Mouse (Mus musculus) erythroblast, embryonic 14.5 days (primary cell): ENCODE measurements around the gene Gfpt2. TPM values are rescaled to one million over a fixed set of nuclear protein-coding genes. Genes with fewer than 3 reads are reported as not detected.
"Not testable (repeated sequence)": the region's sequence is repeated elsewhere in the genome, so short reads cannot be mapped to it uniquely, and the experiment has no call there.

Experiments used
- H3K27me3 ChIP-seq: 2 replicates; pipeline ENCODE4 v1.6.1; 2012; ENCODE audit warnings: inconsistent platforms; ENCODE audit not compliant: control insufficient read depth
- H3K36me3 ChIP-seq: 2 replicates; pipeline ENCODE4 v1.6.1; 2012; ENCODE audit warnings: mild to moderate bottlenecking, inconsistent platforms; ENCODE audit not compliant: control insufficient read depth
- H3K4me1 ChIP-seq: 2 replicates; pipeline ENCODE4 v1.6.1; 2012; ENCODE audit warnings: inconsistent platforms; ENCODE audit not compliant: control insufficient read depth
- H3K4me3 ChIP-seq: replicated peaks from 2 replicates; pipeline ENCODE3; 2012; ENCODE audit warnings: moderate library complexity, mild to moderate bottlenecking, inconsistent platforms
- H3K9me3 ChIP-seq: 2 replicates; pipeline ENCODE4 v1.6.1; 2012; ENCODE audit warnings: low read length, inconsistent platforms, mixed read lengths; ENCODE audit not compliant: control insufficient read depth
- GATA1 ChIP-seq: IDR thresholded peaks from 2 replicates; pipeline ENCODE4 v1.6.1; 2012; ENCODE audit warnings: low read length, inconsistent platforms, mixed read lengths
- TAL1 ChIP-seq: IDR thresholded peaks from 3 replicates; pipeline ENCODE4 v1.6.1; 2012; ENCODE audit warnings: low read length, inconsistent platforms, mixed read lengths
- polyA plus RNA-seq: library from polyadenylated mRNA; stranded (reverse); fragments of >175 nt; gene quantifications from 2 replicates; pipeline ENCODE4 v1.2.3, GENCODE M21; 2012

The Gfpt2 gene
- polyA plus RNA-seq, 1 experiment: not detected

DNA sequence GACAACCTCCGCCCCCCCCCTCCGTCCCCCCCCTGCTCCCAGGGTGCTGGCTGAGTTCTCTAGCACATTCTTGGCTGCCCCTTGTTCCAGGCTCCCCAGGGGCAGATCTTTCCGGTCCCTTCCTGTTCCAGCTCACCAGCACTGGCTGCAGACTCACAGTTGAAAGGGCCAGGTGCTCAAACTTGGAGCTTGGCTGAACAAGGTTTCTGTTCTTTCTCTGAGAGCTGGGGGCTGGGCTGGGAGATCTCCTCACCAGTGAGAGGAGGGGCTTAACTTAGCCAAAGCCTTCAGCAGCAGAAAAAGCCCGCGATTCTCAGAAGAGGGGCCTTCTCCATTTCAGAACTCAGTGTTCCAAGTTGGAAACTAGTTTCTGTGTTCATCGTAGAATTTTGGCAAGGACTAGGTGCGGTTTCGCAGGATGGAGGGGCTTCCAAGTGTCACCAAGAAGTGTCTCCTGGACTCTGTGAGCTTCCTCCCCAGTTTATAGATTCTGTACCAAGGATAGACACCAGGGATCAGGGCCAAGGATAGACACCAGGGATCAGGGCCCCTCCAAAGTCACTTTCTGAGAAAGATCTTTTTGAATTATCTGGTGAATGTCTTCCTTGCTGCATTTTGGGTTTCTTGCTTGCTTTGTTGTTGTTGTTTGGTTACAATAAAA is 29.2 kb upstream of the Gfpt2 start:
- peaks cover 26% of the 10 kb centered on the region for H3K4me1 ChIP-seq
- TF ChIP-seq GATA1: no peak
- TF ChIP-seq TAL1: no peak
- no peaks in the 10 kb centered on the region for H3K36me3 ChIP-seq
- no peaks in the 10 kb centered on the region for H3K9me3 ChIP-seq
- 0 out of 2 replicates have a peak, but pooled peaks cover 3% of the 10 kb centered on the region for H3K27me3 ChIP-seq
- H3K4me3 ChIP-seq: no peak overlapping the region

GRCm38 (mm10) chr11:49765377-49766136 is 28.4 kb upstream of the Gfpt2 start:
- 0 out of 2 replicates have a peak, but pooled peaks cover 3% of the 10 kb centered on the region for H3K27me3 ChIP-seq
- H3K4me1 ChIP-seq: peaks cover 26% of the 10 kb centered on the region
- no peak overlapping the region for H3K4me3 ChIP-seq
- no peaks in the 10 kb centered on the region for H3K36me3 ChIP-seq
- H3K9me3 ChIP-seq: no peaks in the 10 kb centered on the region
- TF ChIP-seq TAL1 (no peak), GATA1 (no peak)

- H3K9me3 ChIP-seq: no peaks in the 10 kb centered on the region
- H3K4me1 ChIP-seq: peaks cover 26% of the 10 kb centered on the region
- H3K36me3 ChIP-seq: no peaks in the 10 kb centered on the region
- no peak overlapping the region for H3K4me3 ChIP-seq
- TF ChIP-seq GATA1: no peak
- TF ChIP-seq TAL1: no peak
- H3K27me3 ChIP-seq: 0 out of 2 replicates have a peak, but pooled peaks cover 2% of the 10 kb centered on the region
These were observed 27.9 kb upstream of the Gfpt2 start for GRCm38 (mm10) chr11:49766137-49766411.

DNA sequence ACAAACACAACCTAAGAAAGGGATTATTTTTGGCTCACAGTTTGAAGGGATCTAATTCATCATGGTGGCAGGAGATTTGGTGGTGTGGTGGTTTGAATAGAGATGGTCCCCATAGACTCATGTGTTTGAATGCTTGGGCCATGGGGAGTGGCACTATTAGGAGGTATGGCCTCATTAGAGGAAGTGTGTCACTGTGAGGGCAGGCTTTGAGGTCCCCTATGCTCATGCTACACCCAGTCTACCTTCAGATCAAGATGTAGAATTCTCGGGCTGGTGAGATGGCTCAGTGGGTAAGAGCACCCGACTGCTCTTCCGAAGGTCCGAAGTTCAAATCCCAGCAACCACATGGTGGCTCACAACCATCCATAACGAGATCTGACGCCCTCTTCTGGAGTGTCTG is 26.5 kb upstream of the Gfpt2 start:
- H3K36me3 ChIP-seq, H3K9me3 ChIP-seq, H3K27me3 ChIP-seq, H3K4me3 ChIP-seq: not testable (repeated sequence)
- H3K4me1 ChIP-seq: peaks cover 26% of the 10 kb centered on the region

DNA sequence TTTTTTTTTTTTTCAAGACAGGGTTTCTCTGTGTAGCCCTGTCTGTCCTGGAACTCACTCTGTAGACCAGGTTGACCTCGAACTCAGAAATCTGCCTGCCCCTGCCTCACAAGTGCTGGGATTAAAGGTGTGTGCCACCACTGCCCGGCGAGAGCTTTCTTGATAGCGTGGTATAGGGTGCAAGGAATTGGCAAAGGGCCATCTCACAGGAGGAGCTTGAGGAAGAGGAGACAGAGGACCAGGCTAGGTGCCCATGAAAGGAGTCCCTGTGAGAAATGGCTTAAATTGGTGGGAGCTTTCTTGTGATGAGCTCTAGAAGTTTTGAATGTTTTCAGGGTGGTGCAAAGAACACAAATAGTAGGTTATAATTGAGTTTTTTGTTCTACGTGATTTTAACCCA is 25.2 kb upstream of the Gfpt2 start:
- Histone ChIP-seq H3K36me3 (no peaks in the 10 kb centered on the region), H3K27me3 (no peaks in the 10 kb centered on the region), H3K4me1 (peaks cover 26% of the 10 kb centered on the region), H3K9me3 (no peaks in the 10 kb centered on the region), H3K4me3 (no peak overlapping the region)
- TF ChIP-seq GATA1 (no peak), TAL1 (no peak)

- Histone ChIP-seq H3K4me1 (peaks cover 10% of the 10 kb centered on the region), H3K4me3 (no peak overlapping the region), H3K27me3 (no peaks in the 10 kb centered on the region), H3K36me3 (no peaks in the 10 kb centered on the region), H3K9me3 (no peaks in the 10 kb centered on the region)
- TF ChIP-seq GATA1 (no peak), TAL1 (no peak)
These were observed 23.1 kb upstream of the Gfpt2 start for GRCm38 (mm10) chr11:49770676-49771550.

- Histone ChIP-seq H3K36me3 (no peaks in the 10 kb centered on the region), H3K4me3 (no peak overlapping the region), H3K4me1 (no peaks in the 10 kb centered on the region), H3K27me3 (no peaks in the 10 kb centered on the region), H3K9me3 (no peaks in the 10 kb centered on the region)
- TF ChIP-seq GATA1: no peak
- TF ChIP-seq TAL1: no peak
These were observed 21.7 kb upstream of the Gfpt2 start for GRCm38 (mm10) chr11:49772251-49772650.

GRCm38 (mm10) chr11:49774894-49775293 is 19.1 kb upstream of the Gfpt2 start:
- Histone ChIP-seq H3K36me3 (no peaks in the 10 kb centered on the region), H3K27me3 (no peaks in the 10 kb centered on the region), H3K4me1 (no peaks in the 10 kb centered on the region), H3K9me3 (no peaks in the 10 kb centered on the region), H3K4me3 (no peak overlapping the region)
- TF ChIP-seq TAL1 (no peak), GATA1 (no peak)

DNA sequence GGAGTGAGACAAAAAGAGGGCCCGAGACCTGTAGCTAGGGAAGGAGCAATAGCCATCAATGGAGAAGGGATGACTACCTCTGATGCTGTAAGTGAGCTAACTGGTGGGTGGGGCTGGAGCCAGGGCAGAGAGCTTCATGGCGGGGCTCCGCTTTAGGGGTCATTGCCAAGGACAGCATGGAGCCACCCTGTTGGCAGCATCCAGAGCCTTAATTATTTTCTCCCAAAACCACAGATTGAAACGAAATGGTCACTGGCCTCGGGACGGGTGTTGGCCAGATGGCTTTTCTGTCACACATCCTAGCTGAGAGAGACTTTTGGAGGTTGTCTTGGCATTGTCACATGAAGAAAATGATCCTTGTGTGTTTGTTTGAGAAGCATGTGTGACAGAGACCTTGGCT is 15.1 kb upstream of the Gfpt2 start:
- Histone ChIP-seq H3K4me3 (no peak overlapping the region), H3K27me3 (no peaks in the 10 kb centered on the region; the same call in 1 of the 2 replicates), H3K36me3 (no peaks in the 10 kb centered on the region), H3K4me1 (no peaks in the 10 kb centered on the region; the same call in 1 of the 2 replicates), H3K9me3 (no peaks in the 10 kb centered on the region)
- TF ChIP-seq GATA1 (no peak), TAL1 (no peak)
